Mouse (Mus musculus) cerebellum, postnatal 36 days (tissue): ENCODE measurements around the gene Csnk1d.

ENCODE experiments used
- DNase-seq, 2 experiments: peaks; one replicate each; pipeline ENCODE4 v3.0.0; 2021 to 2022; ENCODE audit warnings: mixed read lengths in 2 of 2

Gene Csnk1d

GRCm38 (mm10) chr11:120951731-120952730, 39.1 kb downstream of the Csnk1d start:
- DNase-seq, result no peak

GRCm38 (mm10) chr11:120951237-120951636, 39.9 kb downstream of the Csnk1d start:
- no peak for DNase-seq

DNA sequence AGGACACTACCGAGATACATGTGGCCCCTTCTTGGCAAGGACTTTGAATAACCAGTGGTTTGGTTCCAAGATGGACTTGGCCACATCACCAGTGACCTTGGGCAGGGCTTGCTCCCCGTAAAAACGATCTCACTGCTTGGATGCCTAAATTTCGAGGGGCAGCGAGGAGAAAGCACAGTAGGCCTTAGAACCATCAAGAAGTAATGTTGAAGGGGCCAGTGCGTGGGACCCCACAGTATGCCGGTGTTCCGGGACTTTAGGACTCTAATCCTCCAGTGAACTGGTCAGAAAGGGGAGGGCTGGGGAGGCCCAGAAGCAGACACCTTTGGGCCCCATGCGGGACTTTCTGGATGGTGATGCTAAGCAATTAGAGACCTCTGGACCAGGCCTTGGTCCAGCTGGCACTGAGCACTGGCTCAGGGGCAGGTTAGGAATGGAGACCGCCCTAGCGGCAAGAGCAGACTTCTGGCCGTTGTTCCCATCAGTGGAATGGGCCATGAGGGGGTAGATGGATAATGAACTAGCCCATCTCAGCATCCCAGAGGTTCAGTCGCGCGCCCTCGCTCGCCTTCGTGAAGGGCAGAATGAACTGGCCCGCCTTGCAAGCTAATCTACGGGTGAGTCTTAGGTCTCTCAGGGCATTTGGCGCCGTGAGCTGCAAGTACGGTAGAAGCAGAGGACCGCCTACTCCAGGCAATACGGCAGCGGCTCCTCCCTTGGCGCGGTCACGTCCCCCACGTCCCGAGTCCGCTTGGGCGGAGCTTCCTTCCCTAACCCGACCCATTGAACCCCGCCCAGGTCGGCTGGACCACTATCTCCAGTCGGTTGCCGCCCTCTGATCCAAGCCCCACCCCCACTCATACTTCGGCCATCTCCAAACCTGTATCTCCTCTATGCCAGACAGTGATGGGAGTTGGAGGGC, 40.6 kb downstream of the Csnk1d start:
- DNase-seq, result peak; percentile 85 to 90

- DNase-seq, result no peak
Measured at GRCm38 (mm10) chr11:120949863-120950262, 41.3 kb downstream of the Csnk1d start.

DNA sequence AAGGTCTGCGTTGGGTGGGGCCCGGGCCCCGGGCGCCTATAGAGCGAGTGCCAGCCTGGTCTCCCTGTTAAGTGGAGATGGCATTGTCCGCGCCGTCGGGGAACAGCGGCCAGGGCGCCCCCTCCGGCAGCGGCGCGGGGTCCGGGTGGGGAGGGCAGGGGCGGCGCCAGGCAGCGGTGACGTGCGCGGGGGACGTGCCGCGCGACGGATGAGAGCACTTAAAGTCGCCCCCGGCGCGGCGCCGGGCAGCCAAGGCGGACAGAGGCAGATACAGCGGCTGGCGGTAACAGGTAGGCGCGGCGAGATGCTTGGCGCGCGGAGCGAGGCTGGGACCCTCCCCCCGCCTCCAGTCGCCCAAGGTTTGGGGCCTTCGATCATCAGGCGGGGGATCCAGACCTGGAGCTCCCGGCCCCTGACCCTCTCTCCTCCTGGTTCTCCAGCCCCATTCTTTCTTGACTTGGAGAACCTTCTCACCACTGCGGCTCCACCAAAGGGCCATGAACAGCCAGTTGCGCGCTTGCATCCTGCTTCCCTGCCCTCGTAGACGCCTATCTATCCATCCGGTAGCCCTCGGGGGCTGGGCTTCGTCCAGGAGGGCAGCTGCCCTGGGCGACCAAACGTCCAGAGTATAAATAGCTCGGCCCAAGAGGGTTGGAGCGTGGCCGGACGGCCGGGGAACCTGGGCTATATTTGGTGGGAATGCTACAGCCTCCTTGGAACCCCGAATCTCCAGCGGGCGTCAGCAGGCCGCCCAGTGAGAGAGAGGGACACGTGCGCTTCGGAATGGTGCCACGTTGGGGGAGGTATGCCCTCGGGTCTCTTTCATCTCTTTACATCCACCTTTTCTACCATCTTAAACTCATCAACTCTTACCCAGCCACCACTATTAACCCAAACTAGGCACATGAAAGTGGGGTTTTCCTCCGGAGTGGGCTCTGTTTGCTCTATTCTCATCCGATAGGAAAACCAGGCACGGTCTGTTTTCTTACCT, 42.0 kb downstream of the Csnk1d start:
- no peak for DNase-seq

GRCm38 (mm10) chr11:120948328-120948727, 42.8 kb downstream of the Csnk1d start, which contains the start of gene Slc16a3:
Slc16a3 (plus strand) TSS chr11:120948480.
- no peak for DNase-seq

DNA sequence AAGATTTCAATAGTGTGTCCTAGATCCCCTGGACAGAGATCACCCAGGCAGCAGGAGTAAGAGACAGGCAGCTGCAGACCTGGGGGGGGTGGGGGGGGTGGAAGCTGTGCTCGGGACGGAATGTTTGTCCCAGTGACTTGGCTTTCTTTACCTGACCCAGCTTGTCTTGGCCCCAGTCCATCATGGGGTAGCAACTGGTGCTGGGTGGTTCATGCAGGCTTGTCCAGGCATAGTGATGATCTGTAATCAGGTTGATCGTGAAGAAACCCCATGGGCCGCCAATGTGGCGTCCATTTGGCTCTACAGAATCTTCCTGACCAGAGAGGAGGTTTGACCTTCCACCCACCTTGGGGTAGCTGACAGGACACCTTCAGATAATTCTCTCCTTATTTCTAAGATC, 45.2 kb downstream of the Csnk1d start:
- no peak for DNase-seq

GRCm38 (mm10) chr11:120945266-120945665, 45.9 kb downstream of the Csnk1d start:
- DNase-seq, result no peak

GRCm38 (mm10) chr11:120940959-120941358, 50.2 kb downstream of the Csnk1d start:
- DNase-seq, result no peak

- no peak for DNase-seq
Measured at GRCm38 (mm10) chr11:120939712-120940341, 51.3 kb downstream of the Csnk1d start.

GRCm38 (mm10) chr11:120938795-120939194, 52.3 kb downstream of the Csnk1d start:
- no peak for DNase-seq

GRCm38 (mm10) chr11:120937976-120938375, 53.2 kb downstream of the Csnk1d start:
- no peak for DNase-seq

DNA sequence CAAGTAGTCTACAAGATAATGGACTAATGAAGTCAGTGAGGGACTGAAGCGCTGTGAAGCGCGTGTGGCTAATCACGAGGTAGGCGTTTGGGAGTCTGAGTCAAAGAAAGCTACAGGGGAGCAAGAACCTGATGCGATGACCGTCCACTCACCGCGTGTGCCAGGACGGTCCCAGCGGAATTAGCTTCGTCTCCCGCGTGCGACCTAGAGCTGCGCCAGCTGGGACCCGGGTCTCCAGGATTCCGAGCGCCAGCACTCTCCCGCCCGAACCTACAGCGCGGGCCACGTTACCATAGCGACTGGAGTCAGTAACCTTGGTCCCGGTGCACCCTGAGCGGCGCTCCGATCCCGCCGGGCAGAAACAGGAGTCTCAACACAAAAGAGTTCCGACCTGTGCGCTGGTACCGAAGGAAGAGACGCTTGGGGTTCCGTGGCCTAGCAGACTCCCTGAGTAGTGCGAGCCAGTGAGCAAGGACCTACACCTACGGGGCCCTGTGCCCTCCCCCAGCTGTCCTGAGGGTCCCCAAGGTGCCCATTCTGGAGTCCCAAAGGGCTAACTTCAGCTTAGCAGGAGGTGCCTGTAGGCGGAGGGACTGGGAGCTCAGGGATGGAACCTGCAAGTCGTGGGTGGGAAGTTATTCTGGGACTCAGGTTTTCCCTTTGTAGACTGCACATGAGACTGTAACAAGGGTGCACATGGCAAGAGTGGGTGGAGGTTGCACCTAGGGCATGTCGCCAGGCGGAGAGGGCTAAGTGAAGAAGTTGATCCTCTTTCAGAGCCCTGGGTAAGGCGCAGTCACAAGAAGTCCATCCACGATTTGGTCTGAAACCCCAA, 58.3 kb downstream of the Csnk1d start, which contains the start of gene Ccdc57:
Gene Ccdc57 (minus strand): TSS at position 309 of the 835 bp plus-strand sequence.
- peak; percentile 91 to 98 for DNase-seq

GRCm38 (mm10) chr11:120931479-120931878, 59.7 kb downstream of the Csnk1d start:
- no peak for DNase-seq

DNA sequence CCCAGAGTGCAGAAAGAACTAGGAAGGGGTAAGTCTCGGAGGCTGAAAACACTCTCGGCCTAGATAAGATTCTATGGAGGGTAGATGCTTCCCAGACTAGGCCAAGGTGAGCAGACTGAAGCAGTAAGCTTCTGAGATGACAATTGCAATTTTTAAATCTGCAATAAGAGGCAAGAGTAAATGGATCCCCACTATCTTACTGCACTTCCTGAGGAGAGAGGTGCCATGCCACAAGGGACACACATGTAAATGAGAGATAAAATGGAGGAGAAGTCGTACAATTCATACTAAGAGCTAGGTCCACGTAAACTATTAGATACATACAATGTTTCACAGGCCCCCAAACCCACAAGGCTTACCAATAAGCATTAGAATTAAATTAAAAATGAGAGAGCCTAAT, 62.7 kb downstream of the Csnk1d start:
- DNase-seq, result no peak

DNA sequence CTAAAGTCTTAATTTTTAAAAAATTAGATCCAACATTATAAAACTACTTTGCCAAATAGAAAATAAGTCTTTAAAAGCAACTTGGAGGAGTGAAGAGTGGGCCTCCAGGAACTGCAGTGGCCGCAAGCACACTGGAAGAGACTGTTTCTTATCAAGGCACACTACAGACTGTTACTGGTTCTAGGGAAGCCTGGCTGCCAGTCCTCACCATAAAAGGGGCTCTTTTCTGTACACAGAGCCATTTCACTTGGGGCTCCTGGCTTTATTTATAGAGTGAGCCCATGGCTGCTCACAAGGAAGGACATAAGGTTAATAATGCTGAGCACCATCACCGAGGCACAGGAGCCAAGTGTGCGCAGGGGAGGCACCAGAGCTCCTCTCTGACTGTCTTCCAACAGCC, 68.6 kb downstream of the Csnk1d start:
- no peak for DNase-seq

DNA sequence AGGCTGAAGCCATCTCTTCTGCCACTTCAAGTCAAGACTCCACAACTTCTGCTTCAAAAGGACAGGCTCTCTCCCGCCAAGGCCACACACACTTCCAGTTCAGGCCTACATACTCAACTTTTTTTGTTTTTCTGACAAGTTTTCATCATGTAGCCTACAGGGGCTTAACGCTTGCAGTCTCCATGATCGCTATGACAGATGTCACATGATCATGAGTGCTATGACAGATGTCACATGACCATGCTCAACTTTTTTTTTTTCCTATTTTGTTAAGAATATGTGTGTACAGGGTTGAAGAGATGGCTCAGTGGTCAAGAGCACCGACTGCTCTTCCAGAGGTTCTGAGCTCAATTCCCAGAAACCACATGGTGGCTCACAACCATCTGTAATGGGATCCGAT, 73.4 kb downstream of the Csnk1d start:
- DNase-seq, result no peak

DNA sequence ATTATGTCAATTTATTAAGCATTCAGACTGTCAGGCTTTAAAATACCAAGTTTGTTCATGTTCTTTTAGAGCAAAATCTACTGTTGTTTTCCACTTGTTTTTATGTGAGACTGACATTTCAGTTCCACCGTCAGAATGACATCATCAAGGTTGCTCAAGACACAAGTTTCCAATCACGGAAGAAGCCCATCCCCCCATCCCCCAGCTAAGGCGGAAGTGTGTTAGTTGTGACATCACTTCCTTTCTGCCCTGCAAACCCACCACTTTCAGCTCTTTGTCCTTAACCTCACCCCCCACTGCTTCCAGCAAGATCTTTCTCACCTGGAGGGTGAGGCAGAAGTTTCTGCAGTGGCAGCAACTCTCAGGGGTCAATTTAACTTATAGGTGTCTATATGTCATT, 74.7 kb downstream of the Csnk1d start:
- no peak for DNase-seq

GRCm38 (mm10) chr11:120913796-120914195, 77.3 kb downstream of the Csnk1d start:
- DNase-seq, result no peak
